Mouse (Mus musculus): Measurements from ENCODE around the gene Pnpla7.

- TF ChIP-seq CTCF (IDR thresholded peaks at IDR 0.05; ENCODE audit: extremely low read depth, insufficient read length, insufficient replicate concordance, low read depth, low read length) = no peak
- TF ChIP-seq POLR2A (IDR thresholded peaks at IDR 0.05; ENCODE audit: low read depth, low read length) = no peak
These were observed 48.9 kb upstream of the Pnpla7 start for GRCm38 (mm10) chr2:24926965-24927358.
